Mouse (Mus musculus): ENCODE measurements around the gene Srsf6. TPM values are rescaled to one million over a fixed set of nuclear protein-coding genes. Genes with fewer than 3 reads are reported as not detected.
A peak's percentile ranks its signal among the peaks of the same experiment; 100 is the strongest.

The Srsf6 gene
- polyA plus RNA-seq, 1 experiment from 2014 or later, result 112 TPM

GRCm38 (mm10) chr2:162943148-162943846, 12.0 kb downstream of the Srsf6 start, which contains the start of gene L3mbtl1:
Gene L3mbtl1, plus strand, starts transcription at chr2:162943472.
- ATAC-seq, result peak; percentile 90
- Histone ChIP-seq H3K9ac (ENCODE audit: low read depth, low read length) (peak within 1 kb of the TSS; percentile 84), H3K4me3 (ENCODE audit: low read length) (peak within 1 kb of the TSS; percentile 76), H3K4me2 (ENCODE audit: low read length) (peak within 1 kb of the TSS; percentile 85), H3K27me3 (replicated peaks; ENCODE audit: control insufficient read depth, insufficient read depth, low read length) (no peaks in the 10 kb centered on the region; the same call in 1 of the 2 replicates), H3K9me3 (ENCODE audit: control insufficient read depth, low read length) (no peaks in the 10 kb centered on the region), H3K36me3 (ENCODE audit: control insufficient read depth, insufficient read depth, low read length) (peaks cover 21% of the 10 kb centered on the region), H3K4me1 (ENCODE audit: control insufficient read depth, insufficient read depth, low read depth, low read length) (peaks cover 10% of the 10 kb centered on the region), H3K27ac (ENCODE audit: low read depth, low read length) (peak within 1 kb of the TSS; percentile 82)
- WGBS, result under 1% methylated on average over 38 of the region's 40 CpGs

GRCm38 (mm10) chr2:162943931-162944330, 12.6 kb downstream of the Srsf6 start:
- Histone ChIP-seq H3K4me3 (ENCODE audit: low read length) (peak overlapping the region; percentile 76), H3K9me3 (ENCODE audit: control insufficient read depth, low read length) (no peaks in the 10 kb centered on the region), H3K27ac (ENCODE audit: low read depth, low read length) (peak overlapping the region; percentile 82), H3K4me1 (ENCODE audit: control insufficient read depth, insufficient read depth, low read depth, low read length) (peaks cover 10% of the 10 kb centered on the region), H3K27me3 (replicated peaks; ENCODE audit: control insufficient read depth, insufficient read depth, low read length) (no peaks in the 10 kb centered on the region; the same call in 1 of the 2 replicates), H3K36me3 (ENCODE audit: control insufficient read depth, insufficient read depth, low read length) (peaks cover 15% of the 10 kb centered on the region), H3K9ac (ENCODE audit: low read depth, low read length) (peak overlapping the region; percentile 84), H3K4me2 (ENCODE audit: low read length) (peak overlapping the region; percentile 85)
- 3% methylated on average over 11 of the region's 11 CpGs for WGBS
- no peak for ATAC-seq

GRCm38 (mm10) chr2:162946964-162947363, 15.6 kb downstream of the Srsf6 start:
- Histone ChIP-seq H3K4me1 (ENCODE audit: control insufficient read depth, insufficient read depth, low read depth, low read length) (peaks cover 10% of the 10 kb centered on the region), H3K4me3 (ENCODE audit: low read length) (no peak overlapping the region), H3K9ac (ENCODE audit: low read depth, low read length) (no peak overlapping the region), H3K27ac (ENCODE audit: low read depth, low read length) (no peak overlapping the region), H3K27me3 (replicated peaks; ENCODE audit: control insufficient read depth, insufficient read depth, low read length) (no peaks in the 10 kb centered on the region; the same call in 1 of the 2 replicates), H3K4me2 (ENCODE audit: low read length) (no peak overlapping the region), H3K9me3 (ENCODE audit: control insufficient read depth, low read length) (no peaks in the 10 kb centered on the region), H3K36me3 (ENCODE audit: control insufficient read depth, insufficient read depth, low read length) (no peaks in the 10 kb centered on the region)
- ATAC-seq, result no peak
- 79% methylated on average over 5 of the region's 5 CpGs for WGBS

- Histone ChIP-seq H3K9ac (ENCODE audit: low read depth, low read length) (no peak overlapping the region), H3K4me3 (ENCODE audit: low read length) (peak overlapping the region; percentile 21), H3K9me3 (ENCODE audit: control insufficient read depth, low read length) (no peaks in the 10 kb centered on the region), H3K4me2 (ENCODE audit: low read length) (peak overlapping the region; percentile 47), H3K27me3 (replicated peaks; ENCODE audit: control insufficient read depth, insufficient read depth, low read length) (no peaks in the 10 kb centered on the region; the same call in 1 of the 2 replicates), H3K27ac (ENCODE audit: low read depth, low read length) (no peak overlapping the region), H3K4me1 (ENCODE audit: control insufficient read depth, insufficient read depth, low read depth, low read length) (peaks cover 7% of the 10 kb centered on the region), H3K36me3 (ENCODE audit: control insufficient read depth, insufficient read depth, low read length) (no peaks in the 10 kb centered on the region)
- 45% methylated on average over 15 of the region's 15 CpGs for WGBS
- 0 out of 2 replicates have a peak, but pooled peaks have one; percentile 9 for ATAC-seq
Measured at GRCm38 (mm10) chr2:162947736-162948135, 16.4 kb downstream of the Srsf6 start.

- Histone ChIP-seq H3K4me3 (ENCODE audit: low read length) (peak overlapping the region; percentile 21), H3K4me1 (ENCODE audit: control insufficient read depth, insufficient read depth, low read depth, low read length) (peaks cover 3% of the 10 kb centered on the region), H3K27ac (ENCODE audit: low read depth, low read length) (no peak overlapping the region), H3K9ac (ENCODE audit: low read depth, low read length) (no peak overlapping the region), H3K36me3 (ENCODE audit: control insufficient read depth, insufficient read depth, low read length) (no peaks in the 10 kb centered on the region), H3K4me2 (ENCODE audit: low read length) (peak overlapping the region; percentile 47), H3K27me3 (replicated peaks; ENCODE audit: control insufficient read depth, insufficient read depth, low read length) (no peaks in the 10 kb centered on the region; the same call in 1 of the 2 replicates), H3K9me3 (ENCODE audit: control insufficient read depth, low read length) (no peaks in the 10 kb centered on the region)
- whole genome bisulfite sequencing, result 58% methylated on average over 14 of the region's 14 CpGs
- ATAC-seq, result no peak
Measured at GRCm38 (mm10) chr2:162948221-162948620, 16.9 kb downstream of the Srsf6 start.

GRCm38 (mm10) chr2:162950776-162951175, 19.4 kb downstream of the Srsf6 start:
- Histone ChIP-seq H3K27me3 (replicated peaks; ENCODE audit: control insufficient read depth, insufficient read depth, low read length) (no peaks in the 10 kb centered on the region), H3K9ac (ENCODE audit: low read depth, low read length) (no peak overlapping the region), H3K9me3 (ENCODE audit: control insufficient read depth, low read length) (no peaks in the 10 kb centered on the region), H3K4me3 (ENCODE audit: low read length) (no peak overlapping the region), H3K4me2 (ENCODE audit: low read length) (no peak overlapping the region), H3K36me3 (ENCODE audit: control insufficient read depth, insufficient read depth, low read length) (no peaks in the 10 kb centered on the region), H3K4me1 (ENCODE audit: control insufficient read depth, insufficient read depth, low read depth, low read length) (no peaks in the 10 kb centered on the region), H3K27ac (ENCODE audit: low read depth, low read length) (no peak overlapping the region)
- ATAC-seq, result no peak
- 96% methylated on average over 2 of the region's 2 CpGs for WGBS

- H3K4me2 ChIP-seq (ENCODE audit: low read length), result no peak overlapping the region
- H3K27ac ChIP-seq (ENCODE audit: low read depth, low read length), result no peak overlapping the region
- no peaks in the 10 kb centered on the region for H3K27me3 ChIP-seq (replicated peaks; ENCODE audit: control insufficient read depth, insufficient read depth, low read length)
- no peak overlapping the region for H3K4me3 ChIP-seq (ENCODE audit: low read length)
- H3K4me1 ChIP-seq (ENCODE audit: control insufficient read depth, insufficient read depth, low read depth, low read length), result no peaks in the 10 kb centered on the region
- H3K9me3 ChIP-seq (ENCODE audit: control insufficient read depth, low read length), result no peaks in the 10 kb centered on the region
- H3K36me3 ChIP-seq (ENCODE audit: control insufficient read depth, insufficient read depth, low read length), result no peaks in the 10 kb centered on the region; the same call in 1 of the 2 replicates
- H3K9ac ChIP-seq (ENCODE audit: low read depth, low read length), result no peak overlapping the region
- 97% methylated on average over 2 of the region's 2 CpGs for WGBS
- ATAC-seq, result no peak
Measured at GRCm38 (mm10) chr2:162956843-162957242, 25.5 kb downstream of the Srsf6 start.

- Histone ChIP-seq H3K27ac (ENCODE audit: low read depth, low read length) (no peak overlapping the region), H3K9ac (ENCODE audit: low read depth, low read length) (no peak overlapping the region), H3K9me3 (ENCODE audit: control insufficient read depth, low read length) (no peaks in the 10 kb centered on the region), H3K4me2 (ENCODE audit: low read length) (no peak overlapping the region), H3K4me3 (ENCODE audit: low read length) (no peak overlapping the region), H3K27me3 (replicated peaks; ENCODE audit: control insufficient read depth, insufficient read depth, low read length) (no peaks in the 10 kb centered on the region), H3K4me1 (ENCODE audit: control insufficient read depth, insufficient read depth, low read depth, low read length) (no peaks in the 10 kb centered on the region), H3K36me3 (ENCODE audit: control insufficient read depth, insufficient read depth, low read length) (no peaks in the 10 kb centered on the region; the same call in 1 of the 2 replicates)
- ATAC-seq, result no peak
- WGBS, result 77% methylated on average over 8 of the region's 10 CpGs
Measured at GRCm38 (mm10) chr2:162961321-162961720, 30.0 kb downstream of the Srsf6 start.

- Histone ChIP-seq H3K4me2 (ENCODE audit: low read length) (no peak overlapping the region), H3K4me1 (ENCODE audit: control insufficient read depth, insufficient read depth, low read depth, low read length) (no peaks in the 10 kb centered on the region), H3K4me3 (ENCODE audit: low read length) (no peak overlapping the region), H3K9me3 (ENCODE audit: control insufficient read depth, low read length) (no peaks in the 10 kb centered on the region), H3K27me3 (replicated peaks; ENCODE audit: control insufficient read depth, insufficient read depth, low read length) (no peaks in the 10 kb centered on the region), H3K36me3 (ENCODE audit: control insufficient read depth, insufficient read depth, low read length) (no peaks in the 10 kb centered on the region; the same call in 1 of the 2 replicates), H3K27ac (ENCODE audit: low read depth, low read length) (no peak overlapping the region), H3K9ac (ENCODE audit: low read depth, low read length) (no peak overlapping the region)
- no peak for ATAC-seq
- WGBS, result 89% methylated on average over 2 of the region's 2 CpGs
Measured at GRCm38 (mm10) chr2:162966734-162967133, 35.4 kb downstream of the Srsf6 start.
